Mouse (Mus musculus) limb, embryonic 12.5 days (tissue): ENCODE data around the gene Pitpnc1. TPM values are rescaled to one million over a fixed set of nuclear protein-coding genes. Genes with fewer than 3 reads are reported as not detected.

Source experiments
- ATAC-seq: fragments of 200-750 bp; cut with Nextera tagmentation; 2 replicates; pipeline ENCODE4 v1.8.0; 2017; ENCODE audit warnings: low read depth, moderate TSS enrichment; ENCODE audit not compliant: insufficient number of reproducible peaks, insufficient read depth, low FRiP score, low TSS enrichment
- H3K27ac ChIP-seq: fragments of 300-500 bp; sonication (generic); 2 replicates; pipeline ENCODE4 v1.5.1; 2016; ENCODE audit warnings: mild to moderate bottlenecking, moderate library complexity
- H3K27me3 ChIP-seq: fragments of 300-500 bp; sonication (generic); 2 replicates; pipeline ENCODE4 v1.6.1; 2016; ENCODE audit warnings: mild to moderate bottlenecking, moderate library complexity
- H3K36me3 ChIP-seq: fragments of 300-500 bp; sonication (generic); 2 replicates; pipeline ENCODE4 v1.6.1; 2016; ENCODE audit warnings: mild to moderate bottlenecking, moderate library complexity
- H3K4me1 ChIP-seq: fragments of 300-500 bp; sonication (generic); replicated peaks from 2 replicates; pipeline ENCODE4 v1.6.1; 2016
- H3K4me2 ChIP-seq: fragments of 300-500 bp; sonication (generic); 2 replicates; pipeline ENCODE4 v1.6.1; 2016; ENCODE audit warnings: mild to moderate bottlenecking, moderate library complexity
- H3K4me3 ChIP-seq: fragments of 300-500 bp; sonication (generic); replicated peaks from 2 replicates; pipeline ENCODE4 v1.5.1; 2016; ENCODE audit warnings: mild to moderate bottlenecking
- H3K9ac ChIP-seq: fragments of 300-500 bp; sonication (generic); replicated peaks from 2 replicates; pipeline ENCODE4 v1.6.1; 2016; ENCODE audit warnings: mild to moderate bottlenecking, moderate library complexity
- H3K9me3 ChIP-seq: fragments of 300-500 bp; sonication (generic); 2 replicates; pipeline ENCODE4 v1.6.1; 2016; ENCODE audit warnings: mild to moderate bottlenecking, moderate library complexity
- WGBS: fragments of 180-500 bp; shearing (Covaris S2); methylation state at CpG from one replicate; pipeline ENCODE4 v1.1.7; 2016; 5-methylcytosine and 5-hydroxymethylcytosine counted together
- polyA plus RNA-seq: library from polyadenylated mRNA; unstranded; fragments of >200 nt; fragmentation: Nextera tagmentation; extraction: Ambion mirVana; gene quantifications from 2 replicates; pipeline ENCODE4 v1.2.1, GENCODE M21; 2016

Gene Pitpnc1
- polyA plus RNA-seq, 1 experiment from 2014 or later, result 31.9 TPM

DNA sequence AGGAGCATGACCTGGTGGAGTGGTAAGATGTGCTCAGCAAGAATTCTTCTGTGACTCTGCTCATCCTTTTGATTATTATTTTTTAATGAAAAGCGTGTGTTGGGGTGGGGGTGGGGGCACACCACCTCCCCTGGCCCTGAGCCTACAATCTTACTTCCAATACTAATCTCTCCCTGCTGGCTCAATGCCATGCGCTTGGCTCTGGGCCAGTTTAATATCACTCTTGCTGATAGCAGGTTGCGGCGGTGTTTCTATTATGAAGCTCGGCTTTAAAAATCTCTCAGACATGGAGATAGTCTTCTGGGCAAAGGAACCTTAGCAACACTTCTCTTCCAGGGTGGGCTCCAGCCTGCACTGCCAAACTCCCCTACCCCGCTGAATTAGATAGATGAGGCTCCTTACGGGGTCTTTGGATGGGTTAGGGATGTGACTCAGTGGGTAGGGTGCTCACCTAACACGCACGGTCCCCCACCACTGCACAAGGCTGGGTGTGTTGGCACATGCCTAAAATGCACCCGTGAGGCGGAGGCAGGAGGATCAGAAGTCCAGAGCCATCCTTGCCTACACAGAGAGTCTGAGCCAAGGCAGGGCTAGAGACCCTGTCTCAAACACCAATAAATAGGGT is 198.0 kb downstream of the Pitpnc1 start:
- Histone ChIP-seq H3K9me3 (peaks cover 7% of the 10 kb centered on the region; the same call in 1 of the 2 replicates), H3K9ac (no peak overlapping the region), H3K27ac (0 out of 2 replicates have a peak overlapping the region, but pooled peaks have one; percentile 17), H3K4me3 (no peak overlapping the region), H3K4me2 (no peak overlapping the region), H3K36me3 (0 out of 2 replicates have a peak, but pooled peaks cover 10% of the 10 kb centered on the region), H3K4me1 (peaks cover 16% of the 10 kb centered on the region), H3K27me3 (no peaks in the 10 kb centered on the region)
- 91% methylated on average over 11 of the region's 11 CpGs for WGBS
- ATAC-seq, result no peak

DNA sequence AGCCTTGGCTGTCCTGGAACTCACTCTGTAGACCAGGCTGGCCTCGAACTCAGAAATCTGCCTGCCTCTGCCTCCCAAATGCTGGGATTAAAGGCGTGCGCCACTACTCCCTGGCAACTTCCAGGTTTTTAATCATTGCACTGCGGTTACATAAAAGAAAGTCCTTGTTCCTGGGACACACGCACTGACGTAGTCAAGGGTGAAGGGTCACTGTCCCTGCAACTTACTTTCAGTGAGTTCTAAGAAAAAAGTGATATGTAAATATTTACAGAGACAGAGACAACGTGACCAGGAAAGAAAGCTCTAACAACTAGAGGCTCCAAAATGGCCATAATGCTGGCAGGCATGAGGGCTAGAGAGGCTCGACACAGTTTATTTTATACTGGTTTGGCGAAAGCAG is 199.9 kb downstream of the Pitpnc1 start:
- H3K36me3 ChIP-seq, result 0 out of 2 replicates have a peak, but pooled peaks cover 10% of the 10 kb centered on the region
- peaks cover 13% of the 10 kb centered on the region for H3K4me1 ChIP-seq
- H3K4me3 ChIP-seq, result no peak overlapping the region
- H3K4me2 ChIP-seq, result no peak overlapping the region
- 91% methylated on average over 9 of the region's 9 CpGs for WGBS
- no peaks in the 10 kb centered on the region for H3K27me3 ChIP-seq
- peaks cover 7% of the 10 kb centered on the region; the same call in 1 of the 2 replicates for H3K9me3 ChIP-seq
- no peak overlapping the region for H3K9ac ChIP-seq
- no peak overlapping the region for H3K27ac ChIP-seq
- no peak for ATAC-seq

GRCm38 (mm10) chr11:107267522-107267921 is 203.0 kb downstream of the Pitpnc1 start:
- WGBS, result 97% methylated on average over 3 of the region's 3 CpGs
- Histone ChIP-seq H3K36me3 (0 out of 2 replicates have a peak, but pooled peaks cover 10% of the 10 kb centered on the region), H3K27ac (no peak overlapping the region), H3K4me2 (no peak overlapping the region), H3K4me1 (peaks cover 3% of the 10 kb centered on the region; the same call in 1 of the 2 replicates), H3K9me3 (peaks cover 7% of the 10 kb centered on the region; the same call in 1 of the 2 replicates), H3K27me3 (no peaks in the 10 kb centered on the region), H3K4me3 (no peak overlapping the region), H3K9ac (no peak overlapping the region)
- no peak for ATAC-seq

- Histone ChIP-seq H3K4me3 (no peak overlapping the region), H3K9ac (no peak overlapping the region), H3K27ac (no peak overlapping the region), H3K4me2 (no peak overlapping the region), H3K9me3 (peaks cover 7% of the 10 kb centered on the region; the same call in 1 of the 2 replicates), H3K4me1 (no peaks in the 10 kb centered on the region; the same call in 1 of the 2 replicates), H3K27me3 (no peaks in the 10 kb centered on the region), H3K36me3 (0 out of 2 replicates have a peak, but pooled peaks cover 10% of the 10 kb centered on the region)
- ATAC-seq, result no peak
- 96% methylated on average over 4 of the region's 4 CpGs for WGBS
Observed at GRCm38 (mm10) chr11:107265861-107266260, 204.6 kb downstream of the Pitpnc1 start.

GRCm38 (mm10) chr11:107264889-107265615 is 205.4 kb downstream of the Pitpnc1 start:
- H3K36me3 ChIP-seq, result 0 out of 2 replicates have a peak, but pooled peaks cover 10% of the 10 kb centered on the region
- peak overlapping the region; percentile 41; the same call in 1 of the 2 replicates for H3K27ac ChIP-seq
- H3K9me3 ChIP-seq, result peaks cover 7% of the 10 kb centered on the region; the same call in 1 of the 2 replicates
- no peak for ATAC-seq
- H3K4me2 ChIP-seq, result no peak overlapping the region
- no peak overlapping the region for H3K4me3 ChIP-seq
- 69% methylated on average over 20 of the region's 20 CpGs for whole genome bisulfite sequencing
- H3K27me3 ChIP-seq, result no peaks in the 10 kb centered on the region
- H3K4me1 ChIP-seq, result no peaks in the 10 kb centered on the region; the same call in 1 of the 2 replicates
- no peak overlapping the region for H3K9ac ChIP-seq

- Histone ChIP-seq H3K36me3 (0 out of 2 replicates have a peak, but pooled peaks cover 10% of the 10 kb centered on the region), H3K9me3 (peaks cover 7% of the 10 kb centered on the region; the same call in 1 of the 2 replicates), H3K9ac (no peak overlapping the region), H3K4me2 (no peak overlapping the region), H3K4me1 (peaks cover 8% of the 10 kb centered on the region; the same call in 1 of the 2 replicates), H3K4me3 (no peak overlapping the region), H3K27me3 (no peaks in the 10 kb centered on the region), H3K27ac (no peak overlapping the region)
- no peak for ATAC-seq
- 75% methylated on average over 9 of the region's 9 CpGs for WGBS
Observed at GRCm38 (mm10) chr11:107263838-107264237, 206.7 kb downstream of the Pitpnc1 start.

DNA sequence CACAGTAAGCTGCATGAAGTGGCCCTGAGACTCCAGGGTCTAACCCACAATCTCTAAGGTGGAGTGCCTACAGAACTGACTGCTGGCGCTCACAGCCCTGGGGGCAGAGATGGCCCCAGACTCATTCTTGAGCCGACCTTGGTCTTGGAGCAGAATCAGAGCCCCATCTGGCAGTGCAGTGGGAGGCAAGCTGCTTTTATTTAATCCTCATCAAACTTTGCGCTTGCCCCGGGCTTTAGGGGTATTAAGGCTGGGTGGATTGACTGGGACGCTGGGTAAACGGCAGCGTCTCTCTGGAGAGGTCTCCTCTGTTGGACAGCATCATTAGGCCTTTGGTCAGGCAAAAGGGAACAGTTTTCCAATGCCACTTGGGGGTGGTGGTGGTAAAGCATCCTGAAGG is 211.1 kb downstream of the Pitpnc1 start:
- no peak overlapping the region for H3K4me3 ChIP-seq
- WGBS, result 70% methylated on average over 7 of the region's 7 CpGs
- no peak overlapping the region for H3K27ac ChIP-seq
- H3K9me3 ChIP-seq, result no peaks in the 10 kb centered on the region
- H3K4me1 ChIP-seq, result peaks cover 14% of the 10 kb centered on the region
- no peaks in the 10 kb centered on the region for H3K27me3 ChIP-seq
- H3K36me3 ChIP-seq, result peaks cover 10% of the 10 kb centered on the region; the same call in 1 of the 2 replicates
- no peak overlapping the region for H3K9ac ChIP-seq
- no peak for ATAC-seq
- H3K4me2 ChIP-seq, result no peak overlapping the region

DNA sequence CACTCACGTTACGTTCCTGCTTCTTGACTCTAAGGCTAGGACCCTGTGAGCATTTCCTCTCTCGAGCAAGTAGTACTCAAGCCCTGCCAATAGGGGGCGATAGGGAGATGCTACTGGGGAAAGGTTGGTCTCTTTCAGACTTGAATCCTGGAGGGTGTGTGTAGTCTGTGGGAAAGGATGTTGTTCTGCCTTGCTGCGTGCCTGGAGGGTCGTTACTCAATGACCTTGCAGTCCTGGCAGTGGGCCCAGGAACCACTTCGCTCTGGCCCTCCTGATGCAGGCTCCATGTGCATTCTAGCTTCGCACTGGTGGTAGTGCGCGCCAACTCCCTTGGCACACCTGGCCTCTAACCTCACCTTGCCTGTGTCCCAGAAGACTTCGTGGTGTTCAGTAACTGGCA is 215.3 kb downstream of the Pitpnc1 start:
- H3K36me3 ChIP-seq, result peaks cover 31% of the 10 kb centered on the region
- H3K27me3 ChIP-seq, result no peaks in the 10 kb centered on the region
- peaks cover 14% of the 10 kb centered on the region for H3K4me1 ChIP-seq
- no peaks in the 10 kb centered on the region; the same call in 1 of the 2 replicates for H3K9me3 ChIP-seq
- no peak overlapping the region for H3K9ac ChIP-seq
- no peak for ATAC-seq
- WGBS, result 88% methylated on average over 11 of the region's 11 CpGs
- 0 out of 2 replicates have a peak overlapping the region, but pooled peaks have one; percentile 31 for H3K27ac ChIP-seq
- no peak overlapping the region for H3K4me2 ChIP-seq
- no peak overlapping the region for H3K4me3 ChIP-seq

DNA sequence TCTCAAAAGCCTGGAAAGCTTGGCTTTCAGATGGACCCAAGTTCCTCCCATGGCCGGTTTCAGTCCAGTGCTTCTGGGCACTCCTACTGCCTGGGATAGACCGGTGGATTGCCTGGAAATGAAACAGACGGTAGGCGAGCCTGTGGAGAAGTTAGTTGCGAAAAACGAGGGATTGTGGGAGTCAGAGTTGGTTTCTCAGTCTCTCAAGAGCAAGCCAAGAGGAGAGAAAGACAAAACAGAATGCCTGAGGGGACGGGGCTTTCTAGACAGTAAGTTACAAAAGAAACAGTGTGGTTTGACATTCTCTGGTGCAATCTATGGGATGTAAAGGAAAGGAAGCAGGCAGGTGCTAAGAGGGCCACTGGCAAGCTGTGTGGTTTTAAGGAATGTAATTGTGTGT is 216.3 kb downstream of the Pitpnc1 start:
- Histone ChIP-seq H3K9ac (no peak overlapping the region), H3K9me3 (no peaks in the 10 kb centered on the region; the same call in 1 of the 2 replicates), H3K4me3 (no peak overlapping the region), H3K4me2 (no peak overlapping the region), H3K4me1 (peaks cover 6% of the 10 kb centered on the region), H3K27ac (no peak overlapping the region), H3K27me3 (no peaks in the 10 kb centered on the region), H3K36me3 (peaks cover 41% of the 10 kb centered on the region)
- ATAC-seq, result no peak
- WGBS, result 92% methylated on average over 7 of the region's 7 CpGs

DNA sequence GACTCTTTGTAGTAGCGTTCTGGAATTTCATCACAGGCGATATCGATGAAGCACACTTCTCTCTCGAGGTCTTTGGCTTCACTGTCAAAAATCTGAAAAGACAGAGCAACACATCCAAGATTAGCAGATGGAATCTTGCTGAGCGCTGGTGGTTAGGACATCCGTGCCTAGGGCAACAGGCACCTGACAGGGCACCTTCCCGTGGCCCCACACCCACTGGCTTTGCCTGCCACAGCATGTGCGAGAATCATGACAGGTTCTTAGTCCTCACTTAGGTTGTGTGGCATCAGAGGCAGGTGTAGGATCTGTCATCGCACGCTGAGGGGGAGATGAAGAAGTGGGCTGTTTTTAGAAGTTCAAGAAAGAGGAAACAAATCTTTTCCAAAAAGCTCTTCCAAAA is 218.5 kb downstream of the Pitpnc1 start:
- Histone ChIP-seq H3K27ac (no peak overlapping the region), H3K27me3 (no peaks in the 10 kb centered on the region), H3K4me2 (no peak overlapping the region), H3K4me3 (no peak overlapping the region), H3K4me1 (peaks cover 6% of the 10 kb centered on the region; the same call in 1 of the 2 replicates), H3K9me3 (no peaks in the 10 kb centered on the region; the same call in 1 of the 2 replicates), H3K9ac (no peak overlapping the region), H3K36me3 (peaks cover 55% of the 10 kb centered on the region)
- ATAC-seq, result no peak
- 95% methylated on average over 10 of the region's 10 CpGs for WGBS

GRCm38 (mm10) chr11:107251460-107251859 is 219.0 kb downstream of the Pitpnc1 start:
- Histone ChIP-seq H3K9ac (no peak overlapping the region), H3K4me2 (no peak overlapping the region), H3K27ac (no peak overlapping the region), H3K27me3 (no peaks in the 10 kb centered on the region), H3K36me3 (peaks cover 56% of the 10 kb centered on the region), H3K4me1 (peaks cover 3% of the 10 kb centered on the region; the same call in 1 of the 2 replicates), H3K9me3 (no peaks in the 10 kb centered on the region; the same call in 1 of the 2 replicates), H3K4me3 (no peak overlapping the region)
- ATAC-seq, result no peak
- 88% methylated on average over 7 of the region's 7 CpGs for WGBS
